Mouse (Mus musculus): Measurements from ENCODE around the gene Mecom.

- no peak for TF ChIP-seq CTCF (IDR thresholded peaks at IDR 0.05)
- no peak for TF ChIP-seq EP300 (IDR thresholded peaks at IDR 0.05)
Measured at GRCm38 (mm10) chr3:30455902-30456301, 91.9 kb downstream of the Mecom start.
